ENCODE assay signal across 9 mouse cellular contexts in the genomic region with DNA sequence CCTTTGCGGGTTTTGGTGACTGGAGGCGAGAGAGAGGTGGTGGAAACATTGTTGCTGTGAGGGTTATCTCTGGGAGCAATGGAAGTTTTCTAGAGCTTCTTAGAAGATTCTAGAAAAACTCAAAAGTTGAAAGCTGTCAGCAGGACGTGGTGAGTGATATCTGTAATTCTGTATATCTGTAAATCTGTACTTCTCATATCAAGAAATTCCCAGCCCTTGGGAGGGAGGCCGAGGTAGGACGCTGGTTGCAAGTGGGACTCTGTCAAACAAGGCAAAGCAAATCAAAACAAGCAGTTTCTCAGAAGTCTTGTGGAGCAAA. TPM values are rescaled to one million over a fixed set of nuclear protein-coding genes. Genes with fewer than 3 reads are reported as not detected.
DNase-seq lines count a peak whose midpoint lies in the region; ATAC-seq and TF ChIP-seq lines count a peak whose summit lies in the region.
"Had no signal": no experiment of that assay in that cellular context is flagged by ENCODE, and none has a peak within 500 bp of the region (broad histone marks: within the 10 kb centered on the region; RNA-seq: fewer than 3 reads in every experiment).

No protein-coding gene starts in this region.

- TF ChIP-seq CTCF in ES-Bruce4 (IDR thresholded peaks at IDR 0.05; ENCODE audit: low read depth, low read length): no peak

- peak overlapping the region; percentile 97 for H3K9ac ChIP-seq in heart, embryonic 12.5 days
- peak overlapping the region; percentile 99 for H3K9ac ChIP-seq in ES-Bruce4 (ENCODE audit: low read depth, poor library complexity, severe bottlenecking)
- H3K9ac ChIP-seq in hindbrain, embryonic 11.5 days (ENCODE audit: low read depth, low read length): peak overlapping the region; percentile 98

- peak overlapping the region; percentile 76 for H3K4me2 ChIP-seq in heart, embryonic 12.5 days
- peak overlapping the region; percentile 60 for H3K4me2 ChIP-seq in hindbrain, embryonic 11.5 days (replicated peaks; ENCODE audit: low read depth, low read length)

- H3K4me3 ChIP-seq in heart, embryonic 12.5 days: peak overlapping the region; percentile 88
- H3K4me3 ChIP-seq in ES-Bruce4 (ENCODE audit: low read depth, low read length) (peak overlapping the region; percentile 99), macrophage (ENCODE audit: inconsistent target) (peak overlapping the region; percentile 39)
- peak overlapping the region; percentile 89 for H3K4me3 ChIP-seq in hindbrain, embryonic 11.5 days (ENCODE audit: low read depth, low read length)

- H3K36me3 ChIP-seq in heart, embryonic 12.5 days: peaks cover 24% of the 10 kb centered on the region
- H3K36me3 ChIP-seq in ES-Bruce4 (ENCODE audit: control insufficient read depth, insufficient read depth, low read length, poor library complexity, severe bottlenecking) (peaks cover 21% of the 10 kb centered on the region), macrophage (ENCODE audit: inconsistent target) (no peaks in the 10 kb centered on the region)
- H3K36me3 ChIP-seq in hindbrain, embryonic 11.5 days (ENCODE audit: control insufficient read depth, insufficient read depth, low read length): peaks cover 6% of the 10 kb centered on the region

- H3K79me2 ChIP-seq in macrophage (ENCODE audit: inconsistent target): peaks cover 42% of the 10 kb centered on the region

- ATAC-seq in heart, embryonic 12.5 days (ENCODE audit: insufficient number of reproducible peaks, low FRiP score): no peak
- no peak for ATAC-seq in hindbrain, embryonic 11.5 days (ENCODE audit: low FRiP score)
- no peak for ATAC-seq in activated CD4-positive, CD25-positive, alpha-beta regulatory T cell, adult 4 months

- 2% methylated on average over 5 of the region's 5 CpGs for WGBS in heart, embryonic 12.5 days
- WGBS in hindbrain, embryonic 11.5 days: 8% methylated on average over 5 of the region's 5 CpGs
- WGBS in macrophage (ENCODE audit: missing documents): 3% methylated on average over 3 of the region's 5 CpGs

- no peak for TF ChIP-seq EP300 in ES-Bruce4 (IDR thresholded peaks at IDR 0.05; ENCODE audit: insufficient read depth, low read depth, low read length)

- no peaks in the 10 kb centered on the region for H3K27me3 ChIP-seq in heart, embryonic 12.5 days (replicated peaks)
- no peaks in the 10 kb centered on the region for H3K27me3 ChIP-seq in ES-Bruce4 (ENCODE audit: control insufficient read depth, insufficient read depth, low read length, poor library complexity, severe bottlenecking)
- H3K27me3 ChIP-seq in hindbrain, embryonic 11.5 days (ENCODE audit: control insufficient read depth, insufficient read depth, low read length): no peaks in the 10 kb centered on the region

- TF ChIP-seq POLR2A in ES-Bruce4 (IDR thresholded peaks at IDR 0.05; ENCODE audit: insufficient read depth, low read length): no peak

- DNase-seq in heart, postnatal 25 days (ENCODE audit: low spot score): no peak
- DNase-seq in hindbrain, embryonic 11.5 days (ENCODE audit: low spot score): no peak
- no peak for DNase-seq in T-cell, adult 2 months (ENCODE audit: low spot score)
- no peak for DNase-seq in adrenal gland, postnatal 14 days

- H3K27ac ChIP-seq in heart, embryonic 12.5 days (ENCODE audit: poor library complexity, severe bottlenecking): peak overlapping the region; percentile 88
- H3K27ac ChIP-seq in ES-Bruce4 (ENCODE audit: insufficient read depth, low read length) (no peak overlapping the region), macrophage (no peak overlapping the region)
- H3K27ac ChIP-seq in hindbrain, embryonic 11.5 days (ENCODE audit: low read depth, low read length): no peak overlapping the region

- H3K9me3 ChIP-seq in heart, embryonic 12.5 days (replicated peaks): no peaks in the 10 kb centered on the region
- H3K9me3 ChIP-seq in ES-Bruce4 (replicated peaks; ENCODE audit: control insufficient read depth, insufficient read depth, low read length, poor library complexity, severe bottlenecking): no peaks in the 10 kb centered on the region
- no peaks in the 10 kb centered on the region for H3K9me3 ChIP-seq in hindbrain, embryonic 11.5 days (ENCODE audit: control insufficient read depth, low read length)

- peaks cover 25% of the 10 kb centered on the region for H3K4me1 ChIP-seq in heart, embryonic 12.5 days (replicated peaks)
- no peaks in the 10 kb centered on the region for H3K4me1 ChIP-seq in ES-Bruce4 (ENCODE audit: control insufficient read depth, insufficient read depth, low read length)
- H3K4me1 ChIP-seq in hindbrain, embryonic 11.5 days (replicated peaks; ENCODE audit: control insufficient read depth, insufficient read depth, low read length): no peaks in the 10 kb centered on the region

- intact Hi-C loops in heart, postnatal 25 days (cut with DNase I): no loop called here

RNA-seq across cellular contexts. Expression of gene Anp32e, which starts 1.4 kb away (rescaled TPM):
- 222 and 229 TPM in 2 replicates for polyA plus RNA-seq in heart, embryonic 12.5 days (2016; fragmentation: Nextera tagmentation; extraction: Ambion mirVana)
- total RNA-seq in heart, postnatal 25 days (2021): 10 to 100 TPM; 74.2 to 92.2 TPM
- 386 and 405 TPM in 2 replicates for polyA plus RNA-seq in ES-Bruce4 (2011; ENCODE audit: insufficient read depth, insufficient read length, low read depth, missing spikeins)
- 114 and 133 TPM in 2 replicates for polyA plus RNA-seq in hindbrain, embryonic 11.5 days (2014; fragmentation: Nextera tagmentation; extraction: Ambion mirVana)
- total RNA-seq in macrophage (2018; cell fraction: chromatin; rRNA removed): 10 to 100 TPM in 16 of 26 experiments, 1 to 10 TPM in 10; 5.8 to 31.9 (median 11.0) TPM
- 10 to 100 TPM; 24.0 to 62.5 (median 37.7) TPM for total RNA-seq in macrophage (2018; cell fraction: cytosol; rRNA removed)
- total RNA-seq in macrophage (2018; cell fraction: nucleus; rRNA removed): 10 to 100 TPM; 11.2 to 50.9 (median 18.7) TPM
- 40.1 to 196 TPM (median 80.7 TPM) in 3 replicates for polyA plus RNA-seq in macrophage (2018)
- 94.6 and 102 TPM in 2 replicates for total RNA-seq in adrenal gland, postnatal 14 days (2021)
- 100 to 1,000 TPM; 162 to 218 TPM for polyA plus RNA-seq in activated CD4-positive, CD25-positive, alpha-beta regulatory T cell, adult 4 months (2017; shearing (Covaris generic))

RNA-seq across cellular contexts. Expression of gene Car14, which starts 25.9 kb away (rescaled TPM):
- polyA plus RNA-seq in heart, embryonic 12.5 days (2016; fragmentation: Nextera tagmentation; extraction: Ambion mirVana): 24.7 and 26.3 TPM in 2 replicates
- total RNA-seq in heart, postnatal 25 days (2021): 100 to 1,000 TPM; 171 to 175 TPM
- polyA plus RNA-seq in ES-Bruce4 (2011; ENCODE audit: insufficient read depth, insufficient read length, low read depth, missing spikeins) (2.4 and 3.3 TPM in 2 replicates), macrophage (2018) (not detected in 3 replicates)
- polyA plus RNA-seq in hindbrain, embryonic 11.5 days (2014; fragmentation: Nextera tagmentation; extraction: Ambion mirVana): 26.5 and 27.8 TPM in 2 replicates
- total RNA-seq in macrophage (2018; cell fraction: chromatin; rRNA removed): not detected
- not detected for total RNA-seq in macrophage (2018; cell fraction: cytosol; rRNA removed)
- total RNA-seq in macrophage (2018; cell fraction: nucleus; rRNA removed): not detected
- total RNA-seq in adrenal gland, postnatal 14 days (2021): 20.1 and 20.3 TPM in 2 replicates
- polyA plus RNA-seq in activated CD4-positive, CD25-positive, alpha-beta regulatory T cell, adult 4 months (2017; shearing (Covaris generic)): not detected
- total RNA-seq: neutrophil, adult 5-6 weeks had no signal

RNA-seq across cellular contexts. Expression of gene Aph1a, which starts 36.7 kb away (rescaled TPM):
- polyA plus RNA-seq in heart, embryonic 12.5 days (2016; fragmentation: Nextera tagmentation; extraction: Ambion mirVana): 31.8 and 33.8 TPM in 2 replicates
- total RNA-seq in heart, postnatal 25 days (2021): 100 to 1,000 TPM; 110 to 120 TPM
- 44.3 and 48.3 TPM in 2 replicates for polyA plus RNA-seq in ES-Bruce4 (2011; ENCODE audit: insufficient read depth, insufficient read length, low read depth, missing spikeins)
- 28.5 and 34.0 TPM in 2 replicates for polyA plus RNA-seq in hindbrain, embryonic 11.5 days (2014; fragmentation: Nextera tagmentation; extraction: Ambion mirVana)
- total RNA-seq in macrophage (2018; cell fraction: chromatin; rRNA removed): 10 to 100 TPM; 15.8 to 41.0 (median 25.3) TPM
- 100 to 1,000 TPM in 5 of 26 experiments, 10 to 100 TPM in 21; 62.3 to 107 (median 88.7) TPM for total RNA-seq in macrophage (2018; cell fraction: cytosol; rRNA removed)
- 100 to 1,000 TPM in 1 of 26 experiments, 10 to 100 TPM in 25; 43.3 to 101 (median 66.3) TPM for total RNA-seq in macrophage (2018; cell fraction: nucleus; rRNA removed)
- 49.5 to 102 TPM (median 98.0 TPM) in 3 replicates for polyA plus RNA-seq in macrophage (2018)
- total RNA-seq in adrenal gland, postnatal 14 days (2021): 165 and 175 TPM in 2 replicates
- 10 to 100 TPM; 32.2 to 44.2 TPM for polyA plus RNA-seq in activated CD4-positive, CD25-positive, alpha-beta regulatory T cell, adult 4 months (2017; shearing (Covaris generic))

RNA-seq across cellular contexts. Expression of gene BC028528, which starts 38.6 kb away (rescaled TPM):
- 26.1 and 26.3 TPM in 2 replicates for polyA plus RNA-seq in heart, embryonic 12.5 days (2016; fragmentation: Nextera tagmentation; extraction: Ambion mirVana)
- total RNA-seq in heart, postnatal 25 days (2021): 10 to 100 TPM in 1 of 2 experiments, 1 to 10 TPM in 1; 7.2 to 13.9 TPM
- polyA plus RNA-seq in ES-Bruce4 (2011; ENCODE audit: insufficient read depth, insufficient read length, low read depth, missing spikeins) (3.6 and 5.4 TPM in 2 replicates), macrophage (2018) (76.4 to 139 TPM (median 117 TPM) in 3 replicates)
- polyA plus RNA-seq in hindbrain, embryonic 11.5 days (2014; fragmentation: Nextera tagmentation; extraction: Ambion mirVana): 11.0 and 11.2 TPM in 2 replicates
- 100 to 1,000 TPM in 2 of 26 experiments, 10 to 100 TPM in 20, 1 to 10 TPM in 4; 7.0 to 117 (median 35.0) TPM for total RNA-seq in macrophage (2018; cell fraction: chromatin; rRNA removed)
- 100 to 1,000 TPM in 8 of 26 experiments, 10 to 100 TPM in 18; 53.3 to 117 (median 81.4) TPM for total RNA-seq in macrophage (2018; cell fraction: cytosol; rRNA removed)
- total RNA-seq in macrophage (2018; cell fraction: nucleus; rRNA removed): 10 to 100 TPM; 11.3 to 86.8 (median 43.9) TPM
- total RNA-seq in adrenal gland, postnatal 14 days (2021): 21.1 and 32.7 TPM in 2 replicates
- 1 to 10 TPM; 1.2 to 1.5 TPM for polyA plus RNA-seq in activated CD4-positive, CD25-positive, alpha-beta regulatory T cell, adult 4 months (2017; shearing (Covaris generic))

RNA-seq across cellular contexts. Expression of gene Ciart, which starts 48.4 kb away (rescaled TPM):
- 5.5 and 6.8 TPM in 2 replicates for polyA plus RNA-seq in heart, embryonic 12.5 days (2016; fragmentation: Nextera tagmentation; extraction: Ambion mirVana)
- 10 to 100 TPM in 1 of 2 experiments, 1 to 10 TPM in 1; 2.1 to 12.9 TPM for total RNA-seq in heart, postnatal 25 days (2021)
- polyA plus RNA-seq in ES-Bruce4 (2011; ENCODE audit: insufficient read depth, insufficient read length, low read depth, missing spikeins): 5.9 and 7.6 TPM in 2 replicates
- polyA plus RNA-seq in hindbrain, embryonic 11.5 days (2014; fragmentation: Nextera tagmentation; extraction: Ambion mirVana): 4.7 and 6.5 TPM in 2 replicates
- 10 to 100 TPM in 2 of 26 experiments, 1 to 10 TPM in 24; 1.8 to 13.1 (median 4.6) TPM for total RNA-seq in macrophage (2018; cell fraction: chromatin; rRNA removed)
- total RNA-seq in macrophage (2018; cell fraction: cytosol; rRNA removed): 1 to 10 TPM in 22 of 26 experiments, under 1 TPM in 4; 0.14 to 3.7 (median 1.5) TPM
- 1 to 10 TPM; 1.1 to 9.8 (median 6.0) TPM for total RNA-seq in macrophage (2018; cell fraction: nucleus; rRNA removed)
- polyA plus RNA-seq in macrophage (2018): 0.90 to 1.9 TPM (median 1.7 TPM) in 3 replicates
- total RNA-seq in adrenal gland, postnatal 14 days (2021): 2.6 and 3.9 TPM in 2 replicates
- polyA plus RNA-seq in activated CD4-positive, CD25-positive, alpha-beta regulatory T cell, adult 4 months (2017; shearing (Covaris generic)): 1 to 10 TPM; 4.4 to 7.0 TPM

Comparison
In these comparisons a context has a peak if more than half of its experiments do, and no peak if none do; other contexts are left out.
1. H3K4me3 ChIP-seq: peak in every context shown above with its lines; median percentile 99 in ES-Bruce4; 89 in hindbrain, embryonic 11.5 days; 88 in heart, embryonic 12.5 days; 39 in macrophage.